Mouse (Mus musculus): Measurements from ENCODE around the gene Ndufa3. TPM values are rescaled to one million over a fixed set of nuclear protein-coding genes. Genes with fewer than 3 reads are reported as not detected.
A peak's percentile ranks its signal among the peaks of the same experiment; 100 is the strongest.

Ndufa3 gene
- polyA plus RNA-seq, 1 experiment from 2014 or later = 481 TPM

- peak overlapping the region; percentile 95 for H3K4me3 ChIP-seq
- peak overlapping the region; percentile 97 for H3K27ac ChIP-seq
- WGBS = 18% methylated on average over 9 of the region's 9 CpGs
These were observed 29.0 kb downstream of the Ndufa3 start for GRCm38 (mm10) chr7:3646188-3646587.

GRCm38 (mm10) chr7:3646641-3647040 is 29.5 kb downstream of the Ndufa3 start:
- peak overlapping the region; percentile 93 for H3K4me2 ChIP-seq
- WGBS = 64% methylated on average over 4 of the region's 4 CpGs
- ATAC-seq = no peak
- H3K27ac ChIP-seq = no peak overlapping the region
- H3K4me1 ChIP-seq = peaks cover 43% of the 10 kb centered on the region
- peak overlapping the region; percentile 99 for H3K9ac ChIP-seq
- H3K27me3 ChIP-seq = no peaks in the 10 kb centered on the region
- H3K4me3 ChIP-seq = peak overlapping the region; percentile 95
- peaks cover 32% of the 10 kb centered on the region for H3K36me3 ChIP-seq (ENCODE audit: poor library complexity, severe bottlenecking)
- H3K9me3 ChIP-seq (replicated peaks) = no peaks in the 10 kb centered on the region

More at GRCm38 (mm10) chr7:3646188-3646587, 29.0 kb downstream of the Ndufa3 start:
- Histone ChIP-seq H3K9me3 (replicated peaks) (no peaks in the 10 kb centered on the region), H3K4me2 (peak overlapping the region; percentile 93), H3K36me3 (ENCODE audit: poor library complexity, severe bottlenecking) (peaks cover 31% of the 10 kb centered on the region), H3K9ac (peak overlapping the region; percentile 99), H3K4me1 (peaks cover 43% of the 10 kb centered on the region), H3K27me3 (no peaks in the 10 kb centered on the region)
- no peak for ATAC-seq

- H3K4me2 ChIP-seq = no peak overlapping the region
- WGBS = 93% methylated on average over 4 of the region's 4 CpGs
- no peaks in the 10 kb centered on the region for H3K27me3 ChIP-seq
These were observed 39.8 kb downstream of the Ndufa3 start for GRCm38 (mm10) chr7:3656966-3657365.

GRCm38 (mm10) chr7:3658578-3658977 is 41.4 kb downstream of the Ndufa3 start:
- ATAC-seq = no peak
- 93% methylated on average over 14 of the region's 14 CpGs for WGBS

More at GRCm38 (mm10) chr7:3656966-3657365, 39.8 kb downstream of the Ndufa3 start:
- no peaks in the 10 kb centered on the region for H3K4me1 ChIP-seq
- ATAC-seq = no peak
- no peak overlapping the region for H3K9ac ChIP-seq
- H3K27ac ChIP-seq = no peak overlapping the region
- peaks cover 98% of the 10 kb centered on the region for H3K36me3 ChIP-seq (ENCODE audit: poor library complexity, severe bottlenecking)
- no peaks in the 10 kb centered on the region for H3K9me3 ChIP-seq (replicated peaks)
- H3K4me3 ChIP-seq = no peak overlapping the region

GRCm38 (mm10) chr7:3664524-3665214 is 47.5 kb downstream of the Ndufa3 start:
- peak; percentile 7 for ATAC-seq
- peak overlapping the region; percentile 66 for H3K4me2 ChIP-seq
- no peaks in the 10 kb centered on the region for H3K9me3 ChIP-seq (replicated peaks)
- peaks cover 38% of the 10 kb centered on the region for H3K36me3 ChIP-seq (ENCODE audit: poor library complexity, severe bottlenecking)
- H3K9ac ChIP-seq = peak overlapping the region; percentile 74
- H3K27ac ChIP-seq = peak overlapping the region; percentile 55
- peaks cover 23% of the 10 kb centered on the region for H3K4me1 ChIP-seq
- H3K4me3 ChIP-seq = peak overlapping the region; percentile 61
- 31% methylated on average over 15 of the region's 15 CpGs for WGBS
- no peaks in the 10 kb centered on the region for H3K27me3 ChIP-seq

More at GRCm38 (mm10) chr7:3658578-3658977, 41.4 kb downstream of the Ndufa3 start:
- H3K36me3 ChIP-seq (ENCODE audit: poor library complexity, severe bottlenecking) = peaks cover 97% of the 10 kb centered on the region
- H3K27ac ChIP-seq = no peak overlapping the region
- no peak overlapping the region for H3K9ac ChIP-seq
- H3K9me3 ChIP-seq (replicated peaks) = no peaks in the 10 kb centered on the region
- H3K4me3 ChIP-seq = no peak overlapping the region
- no peaks in the 10 kb centered on the region for H3K27me3 ChIP-seq
- no peak overlapping the region for H3K4me2 ChIP-seq
- H3K4me1 ChIP-seq = peaks cover 6% of the 10 kb centered on the region

GRCm38 (mm10) chr7:3665215-3666114 is 48.3 kb downstream of the Ndufa3 start, which contains the start of gene Leng1:
Gene Leng1, minus strand, starts transcription at chr7:3665840.
- Histone ChIP-seq H3K4me3 (peak within 1 kb of the TSS; percentile 61), H3K4me2 (peak within 1 kb of the TSS; percentile 66), H3K27ac (peak within 1 kb of the TSS; percentile 64), H3K9me3 (replicated peaks) (no peaks in the 10 kb centered on the region), H3K4me1 (peaks cover 23% of the 10 kb centered on the region), H3K27me3 (no peaks in the 10 kb centered on the region), H3K36me3 (ENCODE audit: poor library complexity, severe bottlenecking) (peaks cover 30% of the 10 kb centered on the region), H3K9ac (peak within 1 kb of the TSS; percentile 74)
- peak; percentile 99 for ATAC-seq
- 4% methylated on average over 45 of the region's 45 CpGs for whole genome bisulfite sequencing

- 16% methylated on average over 14 of the region's 14 CpGs for WGBS
- Histone ChIP-seq H3K4me2 (no peak overlapping the region), H3K27me3 (no peaks in the 10 kb centered on the region), H3K4me1 (peaks cover 23% of the 10 kb centered on the region), H3K9me3 (replicated peaks) (no peaks in the 10 kb centered on the region), H3K36me3 (ENCODE audit: poor library complexity, severe bottlenecking) (peaks cover 17% of the 10 kb centered on the region), H3K9ac (no peak overlapping the region), H3K27ac (no peak overlapping the region), H3K4me3 (no peak overlapping the region)
- no peak for ATAC-seq
These were observed 49.8 kb downstream of the Ndufa3 start for GRCm38 (mm10) chr7:3666921-3667391.

Small RNA genes within 50 kb of the gene (microRNA-seq; reads per million reads assigned to microRNA genes)
- gene Gm25100 (not detected), gene Mir3572 (2.4 reads per million)

Other genes with a start within 250 kb of the Ndufa3 start
- 10.0 and 12.6 TPM in 2 replicates for gene Cacng8, start 226.7 kb upstream of the Ndufa3 start, polyA plus RNA-seq (2015; fragmentation: Nextera tagmentation; extraction: Ambion mirVana)
- gene Cacng6, start 193.2 kb upstream of the Ndufa3 start, polyA plus RNA-seq (2015; fragmentation: Nextera tagmentation; extraction: Ambion mirVana) = not detected in 2 replicates
- not detected in 2 replicates for gene Tarm1, start 114.7 kb upstream of the Ndufa3 start, polyA plus RNA-seq (2015; fragmentation: Nextera tagmentation; extraction: Ambion mirVana)
- gene Oscar, start 1.2 kb upstream of the Ndufa3 start, polyA plus RNA-seq (2015; fragmentation: Nextera tagmentation; extraction: Ambion mirVana) = 0.27 and 0.34 TPM in 2 replicates
- 31.3 and 33.1 TPM in 2 replicates for gene Tfpt, start 12.6 kb downstream of the Ndufa3 start, polyA plus RNA-seq (2015; fragmentation: Nextera tagmentation; extraction: Ambion mirVana)
- gene Prpf31, start 12.6 kb downstream of the Ndufa3 start, polyA plus RNA-seq (2015; fragmentation: Nextera tagmentation; extraction: Ambion mirVana) = 134 and 149 TPM in 2 replicates
- 55.3 and 56.3 TPM in 2 replicates for gene Cnot3, start 27.9 kb downstream of the Ndufa3 start, polyA plus RNA-seq (2015; fragmentation: Nextera tagmentation; extraction: Ambion mirVana)
- 16.1 and 19.2 TPM in 2 replicates for gene Leng1, start 48.5 kb downstream of the Ndufa3 start, polyA plus RNA-seq (2015; fragmentation: Nextera tagmentation; extraction: Ambion mirVana)
- gene Tmc4, start 60.2 kb downstream of the Ndufa3 start, polyA plus RNA-seq (2015; fragmentation: Nextera tagmentation; extraction: Ambion mirVana) = 2.1 and 3.4 TPM in 2 replicates
- 227 and 236 TPM in 2 replicates for gene Tsen34, start 75.5 kb downstream of the Ndufa3 start, polyA plus RNA-seq (2015; fragmentation: Nextera tagmentation; extraction: Ambion mirVana)
- gene Mboat7, start 76.2 kb downstream of the Ndufa3 start, polyA plus RNA-seq (2015; fragmentation: Nextera tagmentation; extraction: Ambion mirVana) = 36.2 and 41.6 TPM in 2 replicates
- gene Rps9, start 86.6 kb downstream of the Ndufa3 start, polyA plus RNA-seq (2015; fragmentation: Nextera tagmentation; extraction: Ambion mirVana) = 1,199 and 1,336 TPM in 2 replicates
- gene Pirb, start 103.0 kb downstream of the Ndufa3 start, polyA plus RNA-seq (2015; fragmentation: Nextera tagmentation; extraction: Ambion mirVana) = 0.18 and 0.19 TPM in 2 replicates
- gene Gm15448, start 208.3 kb downstream of the Ndufa3 start, polyA plus RNA-seq (2015; fragmentation: Nextera tagmentation; extraction: Ambion mirVana) = not detected in 2 replicates
- not detected in 2 replicates for gene Pira2, start 227.7 kb downstream of the Ndufa3 start, polyA plus RNA-seq (2015; fragmentation: Nextera tagmentation; extraction: Ambion mirVana)

Measured in forebrain, embryonic 13.5 days (tissue).